Mouse (Mus musculus) myocyte (in vitro differentiated cells): ENCODE measurements around the gene Gm17387.
"Not testable (repeated sequence)": the region's sequence is repeated elsewhere in the genome, so short reads cannot be mapped to it uniquely, and the experiment has no call there.

ENCODE experiments used
- CEBPB ChIP-seq: IDR thresholded peaks from 2 replicates; pipeline ENCODE4 v1.6.1; 2011; ENCODE audit warnings: mild to moderate bottlenecking, moderate library complexity; ENCODE audit not compliant: poor library complexity, insufficient read depth, severe bottlenecking
- POLR2A ChIP-seq: IDR thresholded peaks from one replicate; pipeline ENCODE4 v1.6.1; 2011; ENCODE audit warnings: low read depth, mild to moderate bottlenecking, control low read depth, moderate library complexity; ENCODE audit not compliant: insufficient read length
- TCF12 ChIP-seq: IDR thresholded peaks from one replicate; pipeline ENCODE4 v1.6.1; 2011; ENCODE audit warnings: mild to moderate bottlenecking, control low read depth; ENCODE audit not compliant: poor library complexity, insufficient read depth, severe bottlenecking
- USF1 ChIP-seq: IDR thresholded peaks from one replicate; pipeline ENCODE4 v1.6.1; 2011; ENCODE audit warnings: low read depth, mild to moderate bottlenecking, control low read depth, moderate library complexity

DNA sequence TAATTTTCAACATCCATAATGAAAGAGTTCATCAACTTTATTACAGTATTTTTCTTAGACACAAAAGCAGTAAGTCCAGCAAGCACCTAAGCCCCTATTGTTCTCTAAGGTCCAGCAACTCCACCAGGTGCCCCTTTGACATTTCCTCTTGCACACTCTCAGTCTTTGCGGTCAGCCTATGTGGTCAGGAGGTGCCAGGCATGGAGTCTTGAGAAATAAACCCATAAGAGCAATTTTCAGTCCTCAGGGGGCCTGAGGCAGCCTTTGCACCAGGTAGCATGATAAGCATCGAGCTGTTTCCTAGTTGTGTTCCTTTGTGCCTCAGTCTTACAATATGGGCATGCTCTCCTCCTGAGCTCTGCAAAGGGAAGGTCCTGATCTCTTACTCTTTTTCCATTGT is 7.7 kb downstream of the Gm17387 start:
- not testable (repeated sequence) for TF ChIP-seq POLR2A, USF1, TCF12, CEBPB
